Mouse (Mus musculus): ENCODE results near the gene Vipr1. TPM values are rescaled to one million over a fixed set of nuclear protein-coding genes. Genes with fewer than 3 reads are reported as not detected.

The Vipr1 gene
- total and polyA plus RNA-seq, 3 experiments: 0.08 to 0.11 TPM; not detected in 1

GRCm38 (mm10) chr9:121709898-121710583 lies 67.5 kb downstream of the Vipr1 start, which contains the start of gene Ss18l2 (continued):
- TF ChIP-seq SIN3A (IDR thresholded peaks at IDR 0.05; ENCODE audit: low read length) (peak; percentile 93), NELFE (IDR thresholded peaks at IDR 0.05; ENCODE audit: low read depth, low read length) (peak; percentile 65; the same call in 1 of the 2 replicates), SMC3 (IDR thresholded peaks at IDR 0.05; ENCODE audit: low read depth, low read length) (no peak), ZNF384 (IDR thresholded peaks at IDR 0.05; ENCODE audit: low read depth, low read length) (peak; percentile 99), JUN (IDR thresholded peaks at IDR 0.05; ENCODE audit: insufficient read depth, low read depth, low read length) (no peak), USF1 (IDR thresholded peaks at IDR 0.05; ENCODE audit: low read depth, low read length) (no peak; the same call in 1 of the 2 replicates), BHLHE40 (IDR thresholded peaks at IDR 0.05; ENCODE audit: low read depth, low read length) (0 out of 2 replicates have a peak, but pooled peaks have one; percentile 19), TBP (conservative IDR thresholded peaks at IDR 0.05; ENCODE audit: low read depth, low read length) (0 out of 2 replicates have a peak, but pooled peaks have one; percentile 47), NRF1 (IDR thresholded peaks at IDR 0.05; ENCODE audit: low read depth, low read length) (peak; percentile 57), KAT2A (IDR thresholded peaks at IDR 0.05; ENCODE audit: insufficient replicate concordance, low read length) (peak; percentile 67; the same call in 1 of the 2 replicates), CHD1 (IDR thresholded peaks at IDR 0.05; ENCODE audit: low read depth, low read length) (no peak), POLR2A (IDR thresholded peaks at IDR 0.05; ENCODE audit: low read depth, low read length) (peak; percentile 60)

GRCm38 (mm10) chr9:121710584-121710975 lies 68.1 kb downstream of the Vipr1 start:
- H3K79me2 ChIP-seq (replicated peaks; ENCODE audit: control insufficient read depth, extremely low read depth, insufficient read depth, poor library complexity, severe bottlenecking): peaks cover 9% of the 10 kb centered on the region
- H3K4me2 ChIP-seq (ENCODE audit: insufficient read depth, low read depth, poor library complexity, severe bottlenecking): peak overlapping the region; percentile 91
- DNase-seq (ENCODE audit: extremely low read depth): peak; percentile 27
- H3K9me3 ChIP-seq (replicated peaks; ENCODE audit: low read length): no peaks in the 10 kb centered on the region
- in situ Hi-C loops (cut with MboI; ENCODE audit: low pct_ligation_motif_present, low pct_unique_long_range_greater_than_20kb, low sequenced_read_pairs): no loop called here
- peaks cover 13 to 33% of the 10 kb centered on the region in 2 experiments for H3K4me1 ChIP-seq (ENCODE audit: control insufficient read depth in 1 of 2, insufficient read depth in 2 of 2)
- dilution Hi-C loops (cut with MboI; ENCODE audit: extremely low pct_ligation_motif_present, extremely low pct_unique_long_range_greater_than_20kb, low sequenced_read_pairs): no loop called here
- TF ChIP-seq USF1 (IDR thresholded peaks at IDR 0.05; ENCODE audit: low read depth, low read length) (no peak), ETS1 (conservative IDR thresholded peaks at IDR 0.05; ENCODE audit: low read depth, low read length) (no peak), PAX5 (IDR thresholded peaks at IDR 0.05; ENCODE audit: low read length) (no peak), NELFE (IDR thresholded peaks at IDR 0.05; ENCODE audit: low read depth, low read length) (no peak)
- peak overlapping the region; percentile 96 for H3K9ac ChIP-seq (ENCODE audit: insufficient read depth, low read depth)
- no peaks in the 10 kb centered on the region for H3K27me3 ChIP-seq (replicated peaks)
- H3K4me3 ChIP-seq (replicated peaks in 1 of 3; ENCODE audit: low read depth in 2 of 3, low read length in 2 of 3, poor library complexity in 1 of 3): peak overlapping the region; percentile 87 to 96 (median 94)
- peaks cover 7 to 25% of the 10 kb centered on the region in 2 experiments for H3K36me3 ChIP-seq (replicated peaks in 1 of 2; ENCODE audit: control insufficient read depth in 1 of 2, insufficient read depth in 1 of 2, low read length in 1 of 2)
- H3K27ac ChIP-seq (ENCODE audit: insufficient read depth, low read depth): peak overlapping the region; percentile 65

- Histone ChIP-seq H3K36me3 (replicated peaks in 1 of 2; ENCODE audit: control insufficient read depth in 1 of 2, insufficient read depth in 1 of 2, low read length in 1 of 2) (peaks cover 7 to 23% of the 10 kb centered on the region in 2 experiments), H3K27me3 (replicated peaks) (no peaks in the 10 kb centered on the region), H3K4me2 (ENCODE audit: insufficient read depth, low read depth, poor library complexity, severe bottlenecking) (no peak overlapping the region), H3K27ac (ENCODE audit: insufficient read depth, low read depth) (no peak overlapping the region), H3K9ac (ENCODE audit: insufficient read depth, low read depth) (no peak overlapping the region), H3K4me3 (replicated peaks in 1 of 3; ENCODE audit: low read depth in 2 of 3, low read length in 2 of 3, poor library complexity in 1 of 3) (no peak overlapping the region), H3K9me3 (replicated peaks; ENCODE audit: low read length) (peaks cover 10% of the 10 kb centered on the region), H3K4me1 (ENCODE audit: control insufficient read depth in 1 of 2, insufficient read depth in 2 of 2) (peaks cover 2 to 25% of the 10 kb centered on the region in 2 experiments; a peak in 2 of 4 replicates), H3K79me2 (replicated peaks; ENCODE audit: control insufficient read depth, extremely low read depth, insufficient read depth, poor library complexity, severe bottlenecking) (peaks cover 24% of the 10 kb centered on the region)
- TF ChIP-seq MAX (IDR thresholded peaks at IDR 0.05; ENCODE audit: low read length) (no peak), KAT2A (IDR thresholded peaks at IDR 0.05; ENCODE audit: insufficient replicate concordance, low read length) (no peak), TBP (conservative IDR thresholded peaks at IDR 0.05; ENCODE audit: low read depth, low read length) (no peak), MXI1 (IDR thresholded peaks at IDR 0.05; ENCODE audit: low read depth, low read length) (no peak), MYC (IDR thresholded peaks at IDR 0.05; ENCODE audit: low read depth, low read length) (no peak), USF1 (IDR thresholded peaks at IDR 0.05; ENCODE audit: low read depth, low read length) (no peak), ZC3H11A (IDR thresholded peaks at IDR 0.05; ENCODE audit: low read depth, low read length) (no peak), ZMIZ1 (IDR thresholded peaks at IDR 0.05; ENCODE audit: low read depth, low read length) (no peak), E2F4 (IDR thresholded peaks at IDR 0.05; ENCODE audit: insufficient replicate concordance, low read depth, low read length) (no peak), MEF2A (IDR thresholded peaks at IDR 0.05; ENCODE audit: borderline replicate concordance, low read depth, low read length) (no peak), POLR2AphosphoS2 (IDR thresholded peaks at IDR 0.05; ENCODE audit: low read depth, low read length) (no peak), PAX5 (IDR thresholded peaks at IDR 0.05; ENCODE audit: low read length) (no peak)
- DNase-seq (ENCODE audit: extremely low read depth): no peak
- dilution Hi-C loops (cut with MboI; ENCODE audit: extremely low pct_ligation_motif_present, extremely low pct_unique_long_range_greater_than_20kb, low sequenced_read_pairs): no loop called here
- in situ Hi-C loops (cut with MboI; ENCODE audit: low pct_ligation_motif_present, low pct_unique_long_range_greater_than_20kb, low sequenced_read_pairs): no loop called here
Measured at GRCm38 (mm10) chr9:121717048-121717447, 74.5 kb downstream of the Vipr1 start.
